Mouse (Mus musculus): ENCODE measurements at regions not wholly inside any gene's neighbourhood (a gene's known extent, or its start where the extent isn't known, plus 50 kb on each side); places are given as distances from the start of the nearest gene placed in this dataset.

DNA sequence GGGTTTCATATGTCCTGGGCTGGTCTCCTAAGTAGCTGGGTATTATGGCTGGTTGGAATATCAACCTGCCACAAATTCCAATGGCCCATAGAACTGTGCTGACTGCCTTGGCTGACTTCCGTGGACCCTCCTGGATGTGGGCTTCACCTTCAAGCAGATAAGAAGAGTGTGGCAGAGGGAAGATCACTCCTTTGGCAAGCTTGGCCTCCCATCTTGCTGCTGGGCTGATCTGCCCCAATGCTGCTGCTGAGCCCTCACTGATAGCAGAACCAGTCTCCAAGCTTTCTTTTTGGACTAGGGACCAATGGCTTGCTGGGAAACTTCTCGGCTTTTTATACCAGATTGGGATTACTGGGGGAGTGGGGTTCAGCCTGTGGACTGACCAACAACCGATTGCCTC, 65.6 kb upstream of the Hdhd5 start:
- no peak for TF ChIP-seq POLR2A (IDR thresholded peaks at IDR 0.05; ENCODE audit: borderline replicate concordance, control insufficient read depth, low read depth, low read length)
- TF ChIP-seq CTCF (IDR thresholded peaks at IDR 0.05; ENCODE audit: control insufficient read depth, insufficient read depth, low read length) = no peak
